Mouse (Mus musculus): ENCODE results near the gene Ptpn1.
A peak's percentile ranks its signal among the peaks of the same experiment; 100 is the strongest.

Gene Ptpn1

GRCm38 (mm10) chr2:168016951-168017391, 85.1 kb downstream of the Ptpn1 start:
- peak; percentile 62 for DNase-seq

GRCm38 (mm10) chr2:168019201-168019715, 87.4 kb downstream of the Ptpn1 start:
- DNase-seq = no peak

- no peak for DNase-seq
Observed at GRCm38 (mm10) chr2:168023763-168024402, 92.0 kb downstream of the Ptpn1 start.

- DNase-seq = no peak
Observed at GRCm38 (mm10) chr2:168025174-168025573, 93.3 kb downstream of the Ptpn1 start.

- DNase-seq = no peak
Observed at GRCm38 (mm10) chr2:168025882-168026281, 94.0 kb downstream of the Ptpn1 start.

DNA sequence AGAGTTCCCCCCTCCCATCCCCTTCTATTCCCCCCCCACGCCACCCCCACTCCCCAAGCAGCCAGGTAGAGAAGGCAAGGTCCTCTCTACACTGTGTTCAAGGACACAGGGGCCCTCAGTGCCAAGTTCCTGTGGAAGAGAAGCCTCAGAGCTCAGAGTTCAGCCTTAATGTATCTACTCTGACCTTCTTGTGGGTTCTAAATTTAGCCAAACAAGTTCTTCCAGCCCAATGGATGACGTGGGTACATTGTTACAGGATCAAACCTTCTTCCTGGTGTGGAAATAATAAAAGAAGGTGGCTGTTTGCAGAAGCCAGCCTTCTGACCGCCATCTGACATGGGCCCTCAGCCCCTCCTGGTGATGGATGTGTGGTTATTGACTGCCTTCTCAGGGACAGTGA, 94.6 kb downstream of the Ptpn1 start:
- no peak for DNase-seq

DNA sequence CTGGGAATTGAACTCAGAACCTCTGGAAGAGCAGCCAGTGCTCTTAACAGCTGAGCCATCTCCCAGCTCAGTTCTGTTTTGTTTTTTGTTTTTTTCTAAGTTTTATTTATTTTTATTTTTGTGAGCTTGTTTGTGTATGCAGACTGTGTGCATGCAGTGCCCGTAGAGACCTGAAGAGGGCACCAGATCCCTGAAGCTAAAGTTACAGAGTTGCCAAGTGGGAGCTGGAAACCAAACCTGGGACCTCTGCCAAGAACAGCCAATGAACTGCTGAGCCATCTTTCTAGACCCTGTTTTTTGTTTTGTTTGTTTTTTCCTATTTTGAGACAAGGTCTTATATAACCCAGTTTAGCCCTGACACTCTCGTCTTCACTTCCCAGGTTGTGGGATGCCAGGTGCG, 96.5 kb downstream of the Ptpn1 start:
- DNase-seq = no peak

Data from liver (tissue).